Mouse (Mus musculus): ENCODE measurements around the gene Ensa. TPM values are rescaled to one million over a fixed set of nuclear protein-coding genes. Genes with fewer than 3 reads are reported as not detected.
A peak's percentile ranks its signal among the peaks of the same experiment; 100 is the strongest.

Ensa gene
- polyA plus RNA-seq, 1 experiment from 2014 or later = 32.7 TPM

- Histone ChIP-seq H3K36me3 (replicated peaks) (peaks cover 22% of the 10 kb centered on the region), H3K9me3 (replicated peaks) (no peaks in the 10 kb centered on the region), H3K4me3 (replicated peaks) (no peak overlapping the region), H3K4me1 (replicated peaks) (peaks cover 61% of the 10 kb centered on the region), H3K27ac (replicated peaks) (peak overlapping the region; percentile 98; the same call in 1 of the 2 replicates), H3K4me2 (0 out of 2 replicates have a peak overlapping the region, but pooled peaks have one; percentile 74), H3K27me3 (no peaks in the 10 kb centered on the region), H3K9ac (no peak overlapping the region)
- ATAC-seq (ENCODE audit: insufficient read depth) = no peak
- 73% methylated on average over 3 of the region's 3 CpGs for WGBS (ENCODE audit: insufficient replicate concordance)
These were observed 32.3 kb downstream of the Ensa start for GRCm38 (mm10) chr3:95657108-95657507.

- no peaks in the 10 kb centered on the region for H3K9me3 ChIP-seq (replicated peaks)
- no peaks in the 10 kb centered on the region for H3K27me3 ChIP-seq
- ATAC-seq (ENCODE audit: insufficient read depth) = no peak
- H3K4me1 ChIP-seq (replicated peaks) = peaks cover 61% of the 10 kb centered on the region
- H3K27ac ChIP-seq (replicated peaks) = peak overlapping the region; percentile 98
- H3K9ac ChIP-seq = peak overlapping the region; percentile 100
- peak overlapping the region; percentile 97 for H3K4me3 ChIP-seq (replicated peaks)
- H3K36me3 ChIP-seq (replicated peaks) = peaks cover 28% of the 10 kb centered on the region
- peak overlapping the region; percentile 74 for H3K4me2 ChIP-seq
- WGBS (ENCODE audit: insufficient replicate concordance) = 65% methylated on average over 3 of the region's 3 CpGs
These were observed 32.9 kb downstream of the Ensa start for GRCm38 (mm10) chr3:95657711-95658110.

GRCm38 (mm10) chr3:95658236-95658867 lies 33.6 kb downstream of the Ensa start, which contains the start of gene Mcl1:
TSS of gene Mcl1 (plus strand) at chr3:95658788.
- peak; percentile 94 for ATAC-seq (ENCODE audit: insufficient read depth)
- Histone ChIP-seq H3K9me3 (replicated peaks) (no peaks in the 10 kb centered on the region), H3K9ac (peak within 1 kb of the TSS; percentile 100), H3K4me1 (replicated peaks) (peaks cover 61% of the 10 kb centered on the region), H3K27me3 (no peaks in the 10 kb centered on the region), H3K4me3 (replicated peaks) (peak within 1 kb of the TSS; percentile 97), H3K36me3 (replicated peaks) (peaks cover 34% of the 10 kb centered on the region), H3K4me2 (peak within 1 kb of the TSS; percentile 77), H3K27ac (replicated peaks) (peak within 1 kb of the TSS; percentile 98)
- WGBS (ENCODE audit: insufficient replicate concordance) = under 1% methylated on average over 43 of the region's 43 CpGs

- Histone ChIP-seq H3K27ac (replicated peaks) (peak overlapping the region; percentile 98), H3K4me3 (replicated peaks) (peak overlapping the region; percentile 97), H3K36me3 (replicated peaks) (peaks cover 41% of the 10 kb centered on the region), H3K4me1 (replicated peaks) (peaks cover 61% of the 10 kb centered on the region), H3K9ac (peak overlapping the region; percentile 100), H3K9me3 (replicated peaks) (no peaks in the 10 kb centered on the region), H3K27me3 (no peaks in the 10 kb centered on the region), H3K4me2 (peak overlapping the region; percentile 77)
- WGBS (ENCODE audit: insufficient replicate concordance) = under 1% methylated on average over 95 of the region's 113 CpGs
- peak; percentile 59 for ATAC-seq (ENCODE audit: insufficient read depth)
These were observed 34.3 kb downstream of the Ensa start for GRCm38 (mm10) chr3:95658868-95659712.

GRCm38 (mm10) chr3:95659948-95660347 lies 35.2 kb downstream of the Ensa start:
- Histone ChIP-seq H3K27ac (replicated peaks) (peak overlapping the region; percentile 98), H3K27me3 (no peaks in the 10 kb centered on the region), H3K4me2 (peak overlapping the region; percentile 77), H3K4me1 (replicated peaks) (peaks cover 66% of the 10 kb centered on the region), H3K36me3 (replicated peaks) (peaks cover 50% of the 10 kb centered on the region), H3K9ac (peak overlapping the region; percentile 100), H3K9me3 (replicated peaks) (no peaks in the 10 kb centered on the region), H3K4me3 (replicated peaks) (peak overlapping the region; percentile 97)
- no peak for ATAC-seq (ENCODE audit: insufficient read depth)
- 2% methylated on average over 8 of the region's 8 CpGs for WGBS (ENCODE audit: insufficient replicate concordance)

- 21% methylated on average over 2 of the region's 2 CpGs for WGBS (ENCODE audit: insufficient replicate concordance)
- H3K9ac ChIP-seq = peak overlapping the region; percentile 100
- no peaks in the 10 kb centered on the region for H3K27me3 ChIP-seq
- H3K36me3 ChIP-seq (replicated peaks) = peaks cover 56% of the 10 kb centered on the region
- ATAC-seq (ENCODE audit: insufficient read depth) = no peak
- peak overlapping the region; percentile 77 for H3K4me2 ChIP-seq
- peaks cover 72% of the 10 kb centered on the region for H3K4me1 ChIP-seq (replicated peaks)
- H3K4me3 ChIP-seq (replicated peaks) = peak overlapping the region; percentile 97
- H3K27ac ChIP-seq (replicated peaks) = peak overlapping the region; percentile 98
- H3K9me3 ChIP-seq (replicated peaks) = no peaks in the 10 kb centered on the region
These were observed 36.1 kb downstream of the Ensa start for GRCm38 (mm10) chr3:95660788-95661478.

- Histone ChIP-seq H3K27me3 (no peaks in the 10 kb centered on the region), H3K9ac (peak overlapping the region; percentile 40), H3K9me3 (replicated peaks) (no peaks in the 10 kb centered on the region), H3K4me2 (peak overlapping the region; percentile 77), H3K4me1 (replicated peaks) (peaks cover 78% of the 10 kb centered on the region), H3K27ac (replicated peaks) (peak overlapping the region; percentile 68), H3K36me3 (replicated peaks) (peaks cover 60% of the 10 kb centered on the region), H3K4me3 (replicated peaks) (peak overlapping the region; percentile 97)
- 20% methylated on average over 7 of the region's 7 CpGs for WGBS (ENCODE audit: insufficient replicate concordance)
- ATAC-seq (ENCODE audit: insufficient read depth) = no peak; the same call in 1 of the 2 replicates
These were observed 37.3 kb downstream of the Ensa start for GRCm38 (mm10) chr3:95661945-95662715.

GRCm38 (mm10) chr3:95662724-95663449 lies 38.1 kb downstream of the Ensa start:
- H3K9ac ChIP-seq = peak overlapping the region; percentile 40; the same call in 1 of the 2 replicates
- peak overlapping the region; percentile 97 for H3K4me3 ChIP-seq (replicated peaks)
- peak overlapping the region; percentile 89 for H3K27ac ChIP-seq (replicated peaks)
- H3K36me3 ChIP-seq (replicated peaks) = peaks cover 67% of the 10 kb centered on the region
- no peak for ATAC-seq (ENCODE audit: insufficient read depth)
- H3K4me1 ChIP-seq (replicated peaks) = peaks cover 78% of the 10 kb centered on the region
- 67% methylated on average over 7 of the region's 7 CpGs for WGBS (ENCODE audit: insufficient replicate concordance)
- no peaks in the 10 kb centered on the region for H3K9me3 ChIP-seq (replicated peaks)
- H3K4me2 ChIP-seq = peak overlapping the region; percentile 77
- H3K27me3 ChIP-seq = no peaks in the 10 kb centered on the region

GRCm38 (mm10) chr3:95663486-95663885 lies 38.7 kb downstream of the Ensa start:
- Histone ChIP-seq H3K9ac (peak overlapping the region; percentile 12; the same call in 1 of the 2 replicates), H3K36me3 (replicated peaks) (peaks cover 71% of the 10 kb centered on the region), H3K27me3 (no peaks in the 10 kb centered on the region), H3K4me1 (replicated peaks) (peaks cover 82% of the 10 kb centered on the region), H3K4me2 (peak overlapping the region; percentile 77), H3K4me3 (replicated peaks) (peak overlapping the region; percentile 9; the same call in 1 of the 2 replicates), H3K9me3 (replicated peaks) (no peaks in the 10 kb centered on the region), H3K27ac (replicated peaks) (peak overlapping the region; percentile 89)
- WGBS (ENCODE audit: insufficient replicate concordance) = 69% methylated on average over 2 of the region's 2 CpGs
- no peak for ATAC-seq (ENCODE audit: insufficient read depth)

Data from liver, embryonic 15.5 days (tissue).